Mouse (Mus musculus) c-Kit-positive CD71-negative TER-119-negative erythroid progenitor cells, embryonic 14.5 days (primary cell): ENCODE data around the gene Pdcd4.
"Not testable (repeated sequence)": the region's sequence is repeated elsewhere in the genome, so short reads cannot be mapped to it uniquely, and the experiment has no call there.

Source experiments
- DNase-seq: peaks from one replicate; pipeline ENCODE4 v3.0.0-alpha.2; 2013; ENCODE audit warnings: low read depth

Pdcd4 gene

DNA sequence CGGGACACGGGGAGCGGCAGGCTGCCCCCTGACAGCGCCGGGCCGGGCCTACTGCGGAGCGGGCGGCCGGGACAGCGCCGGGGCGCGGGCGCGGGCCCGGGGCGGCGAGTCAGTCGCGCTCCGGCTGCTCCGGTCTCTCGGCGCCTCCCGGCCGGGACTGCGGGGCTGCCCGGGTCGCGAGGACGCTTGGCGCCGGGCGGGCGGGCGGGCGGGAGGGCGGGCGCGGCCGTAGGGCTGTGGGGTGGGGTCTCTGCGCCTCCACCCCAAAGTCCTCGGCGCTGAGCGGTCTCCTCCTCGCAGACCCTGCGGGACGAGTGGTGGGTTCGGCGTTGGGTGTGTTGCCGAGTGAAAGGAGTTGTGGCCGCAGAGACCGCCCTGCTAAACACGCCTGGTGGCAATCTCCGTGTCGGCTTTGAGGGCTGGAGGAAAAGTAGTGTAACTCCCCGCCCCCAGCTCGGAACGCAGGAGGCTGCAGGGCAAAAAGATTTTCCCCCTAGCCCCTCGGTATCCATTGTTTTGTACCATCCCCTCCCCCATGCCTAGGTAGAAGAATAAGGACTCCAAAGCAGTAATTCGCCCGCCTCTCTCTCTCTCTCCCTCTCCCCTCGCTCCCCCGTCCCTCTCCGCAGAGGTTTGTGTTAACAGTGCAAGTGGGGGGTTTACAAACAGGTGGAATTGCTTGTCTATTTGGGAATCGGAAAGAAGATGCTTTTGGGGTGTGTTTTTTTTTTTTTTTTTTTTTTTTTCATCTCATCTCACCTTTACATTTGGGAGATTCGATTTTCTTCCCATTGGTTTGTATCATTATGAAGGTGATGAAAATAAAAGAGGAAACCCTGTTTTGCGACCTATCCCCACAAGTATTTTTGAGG is 53.4 kb downstream of the Pdcd4 start:
- DNase-seq, result no peak

DNA sequence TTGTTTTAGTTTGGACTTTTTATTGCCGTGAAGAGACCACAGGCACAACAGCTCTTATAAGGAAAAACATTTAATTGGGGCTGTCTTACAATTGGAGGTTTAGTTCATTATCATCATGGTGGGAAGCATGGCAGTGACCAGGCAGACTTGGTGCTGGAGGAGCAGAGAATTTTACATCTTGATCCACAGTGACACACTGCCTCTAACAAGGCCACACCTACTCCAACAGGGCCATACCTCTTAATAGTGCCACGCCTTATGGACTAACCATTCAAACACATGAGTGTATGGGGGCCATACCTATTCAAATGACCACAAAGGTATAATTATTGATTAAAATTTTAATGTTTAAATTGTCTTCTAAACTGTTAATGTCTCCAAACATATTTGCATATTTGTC is 65.5 kb downstream of the Pdcd4 start:
- no peak for DNase-seq

GRCm38 (mm10) chr19:53962511-53962910 is 70.5 kb downstream of the Pdcd4 start:
- DNase-seq, result no peak

- not testable (repeated sequence) for DNase-seq
These were observed 72.3 kb downstream of the Pdcd4 start for GRCm38 (mm10) chr19:53964347-53964746.

DNA sequence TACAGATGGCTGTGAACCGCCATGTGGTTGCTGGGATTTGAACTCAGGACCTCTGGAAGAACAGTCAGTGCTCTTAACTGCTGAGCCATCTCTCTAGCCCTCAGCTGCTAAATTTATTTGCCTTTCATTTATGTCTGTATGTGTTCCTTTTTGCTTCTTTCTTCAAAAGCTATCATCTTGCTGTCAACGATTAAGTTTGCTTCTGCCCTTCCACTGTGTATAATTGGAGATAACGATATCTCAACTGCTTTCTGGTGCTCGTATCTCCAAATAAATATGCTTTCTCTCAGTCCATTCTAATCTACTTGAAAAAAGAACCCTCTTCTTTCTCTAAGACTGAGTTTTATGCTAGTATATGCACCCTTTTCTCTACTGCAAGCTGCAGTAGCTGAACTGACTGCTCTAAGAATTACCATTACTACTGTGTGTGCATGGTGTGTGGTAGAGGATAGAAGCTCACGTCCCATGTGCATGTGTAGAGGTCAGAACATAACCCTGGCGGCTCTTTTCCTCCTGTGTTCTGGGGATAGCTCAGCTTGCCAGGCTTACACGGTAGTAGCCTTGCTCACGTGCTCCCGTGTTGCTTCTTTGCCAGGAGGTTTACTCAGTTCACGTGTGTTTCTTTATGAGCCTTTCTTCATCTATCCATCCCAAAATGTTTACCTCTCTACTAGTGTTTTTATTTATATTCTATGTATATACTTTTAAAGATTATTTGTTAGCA is 73.0 kb downstream of the Pdcd4 start:
- no peak for DNase-seq

DNA sequence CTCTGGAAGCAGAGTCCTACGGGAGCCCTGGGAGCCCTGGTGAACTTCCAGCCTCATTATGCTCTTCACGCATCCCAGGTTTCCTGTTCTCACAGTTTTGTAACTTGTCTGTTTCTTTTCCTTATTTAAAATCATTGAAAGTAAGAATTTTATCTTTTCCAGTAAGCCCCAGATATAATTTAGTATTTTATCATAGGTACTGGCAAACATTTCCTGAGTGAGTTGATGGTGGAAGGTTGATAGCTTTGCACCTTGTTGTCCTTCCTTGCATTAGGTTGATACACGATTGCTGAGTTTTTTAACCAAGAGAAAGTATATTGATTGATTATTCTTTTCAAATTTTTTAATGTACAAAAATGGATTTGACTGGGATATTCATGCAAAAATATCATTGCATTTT is 77.2 kb downstream of the Pdcd4 start:
- DNase-seq, result no peak

DNA sequence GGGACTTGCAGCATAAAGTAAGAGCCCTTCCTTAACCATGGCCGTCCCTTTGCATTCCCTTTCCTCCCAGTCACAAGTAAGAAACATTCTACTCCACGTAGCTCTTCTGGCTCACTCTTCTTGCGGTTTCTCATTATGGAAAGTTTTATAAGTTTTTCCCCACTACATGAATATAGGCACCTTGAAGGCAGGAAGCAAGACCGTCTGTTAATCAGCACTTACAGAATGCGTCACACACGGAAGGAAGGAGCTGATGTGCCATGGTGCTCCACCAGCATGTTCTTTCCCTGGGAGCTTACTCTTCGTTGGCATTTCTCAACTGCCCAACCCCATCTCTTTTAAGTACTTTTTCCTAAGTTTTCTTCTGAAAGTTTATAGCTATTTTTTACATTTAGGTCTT is 79.9 kb downstream of the Pdcd4 start:
- peak; percentile 33 for DNase-seq

GRCm38 (mm10) chr19:53973656-53974055 is 81.6 kb downstream of the Pdcd4 start:
- DNase-seq, result no peak
